Mouse (Mus musculus): Measurements from ENCODE around the gene Tmem117. TPM values are rescaled to one million over a fixed set of nuclear protein-coding genes. Genes with fewer than 3 reads are reported as not detected.

Gene Tmem117
- total and polyA plus RNA-seq, 2 experiments from 2014 or later, result 19.1 to 20.4 TPM

DNA sequence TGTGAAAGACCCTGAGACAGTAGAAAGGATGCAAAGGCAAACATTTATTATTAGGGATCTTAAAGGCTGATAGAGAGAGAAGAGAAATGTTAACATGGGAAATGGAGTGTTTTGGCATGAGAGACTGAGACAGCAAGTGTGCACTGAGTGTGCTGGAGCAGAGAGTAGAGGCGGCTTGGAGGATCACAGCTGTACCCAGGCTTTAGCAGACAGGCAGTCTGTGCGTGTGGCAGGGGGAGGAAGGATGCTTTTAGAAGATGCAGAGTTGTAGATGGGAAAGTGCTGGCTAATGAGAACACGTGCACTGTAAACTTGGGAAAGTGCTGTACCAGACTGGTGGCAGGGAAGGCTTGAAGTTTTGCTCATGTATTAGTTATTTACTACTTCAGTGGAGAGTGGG lies 301.7 kb downstream of the Tmem117 start:
- Histone ChIP-seq H3K36me3 (ENCODE audit: insufficient read depth, low read length) (no peaks in the 10 kb centered on the region), H3K4me3 (ENCODE audit: low read depth, low read length) (no peak overlapping the region), H3K4me2 (ENCODE audit: low read depth, low read length, poor library complexity, severe bottlenecking) (no peak overlapping the region), H3K27ac (ENCODE audit: low read depth, low read length) (no peak overlapping the region), H3K27me3 (ENCODE audit: insufficient read depth, low read length) (no peaks in the 10 kb centered on the region), H3K4me1 (ENCODE audit: insufficient read depth, low read length) (no peaks in the 10 kb centered on the region), H3K9me3 (ENCODE audit: low read length) (no peaks in the 10 kb centered on the region), H3K9ac (replicated peaks; ENCODE audit: low read length, poor library complexity, severe bottlenecking) (no peak overlapping the region)
- 40% methylated on average over 3 of the region's 3 CpGs for WGBS
- TF ChIP-seq CTCF (IDR thresholded peaks at IDR 0.05), result no peak
- ATAC-seq (ENCODE audit: low FRiP score), result no peak
- no peak for DNase-seq (ENCODE audit: low spot score)

- H3K27me3 ChIP-seq (ENCODE audit: insufficient read depth, low read length), result no peaks in the 10 kb centered on the region
- no peaks in the 10 kb centered on the region for H3K4me1 ChIP-seq (ENCODE audit: insufficient read depth, low read length)
- H3K4me2 ChIP-seq (ENCODE audit: low read depth, low read length, poor library complexity, severe bottlenecking), result no peak overlapping the region
- 60% methylated on average over 4 of the region's 4 CpGs for WGBS
- ATAC-seq (ENCODE audit: low FRiP score) (no peak), DNase-seq (ENCODE audit: low spot score) (no peak)
- no peaks in the 10 kb centered on the region for H3K9me3 ChIP-seq (ENCODE audit: low read length)
- H3K36me3 ChIP-seq (ENCODE audit: insufficient read depth, low read length), result no peaks in the 10 kb centered on the region
- H3K27ac ChIP-seq (ENCODE audit: low read depth, low read length), result no peak overlapping the region
- no peak overlapping the region for H3K4me3 ChIP-seq (ENCODE audit: low read depth, low read length)
- no peak overlapping the region for H3K9ac ChIP-seq (replicated peaks; ENCODE audit: low read length, poor library complexity, severe bottlenecking)
- TF ChIP-seq CTCF (IDR thresholded peaks at IDR 0.05), result no peak
These were observed 304.0 kb downstream of the Tmem117 start for GRCm38 (mm10) chr15:94933044-94933443.

- no peaks in the 10 kb centered on the region for H3K4me1 ChIP-seq (ENCODE audit: insufficient read depth, low read length)
- no peak for TF ChIP-seq CTCF (IDR thresholded peaks at IDR 0.05)
- 36% methylated on average over 3 of the region's 3 CpGs for WGBS
- no peak overlapping the region for H3K9ac ChIP-seq (replicated peaks; ENCODE audit: low read length, poor library complexity, severe bottlenecking)
- DNase-seq (ENCODE audit: low spot score) (peak; percentile 57), ATAC-seq (ENCODE audit: low FRiP score) (no peak)
- no peak overlapping the region for H3K27ac ChIP-seq (ENCODE audit: low read depth, low read length)
- H3K9me3 ChIP-seq (ENCODE audit: low read length), result no peaks in the 10 kb centered on the region
- no peaks in the 10 kb centered on the region for H3K36me3 ChIP-seq (ENCODE audit: insufficient read depth, low read length)
- no peak overlapping the region for H3K4me2 ChIP-seq (ENCODE audit: low read depth, low read length, poor library complexity, severe bottlenecking)
- H3K27me3 ChIP-seq (ENCODE audit: insufficient read depth, low read length), result no peaks in the 10 kb centered on the region
- no peak overlapping the region for H3K4me3 ChIP-seq (ENCODE audit: low read depth, low read length)
These were observed 304.4 kb downstream of the Tmem117 start for GRCm38 (mm10) chr15:94933480-94933879.

GRCm38 (mm10) chr15:94941954-94942353 lies 312.9 kb downstream of the Tmem117 start:
- no peak for TF ChIP-seq CTCF (IDR thresholded peaks at IDR 0.05)
- WGBS, result 92% methylated on average over 3 of the region's 3 CpGs

DNA sequence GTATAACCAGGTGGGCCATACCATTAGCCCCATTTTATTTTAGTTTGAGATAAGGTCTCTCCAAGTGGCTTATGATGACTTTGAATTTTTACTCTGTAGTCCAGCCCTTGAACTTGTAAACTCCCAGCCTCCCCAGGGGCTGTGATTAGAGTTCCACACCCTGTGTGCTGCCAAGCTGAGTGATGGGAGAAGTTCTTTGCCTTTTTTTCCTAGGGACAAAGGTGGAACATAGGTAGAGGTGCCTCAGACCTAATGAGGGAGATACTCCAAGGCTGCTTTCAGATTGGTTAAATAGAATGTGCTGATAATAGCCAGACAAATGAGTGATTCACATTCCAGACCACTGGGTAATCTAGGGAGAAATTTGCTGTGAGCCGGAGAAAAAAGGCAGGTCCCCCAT lies 313.4 kb downstream of the Tmem117 start:
- Histone ChIP-seq H3K27me3 (ENCODE audit: insufficient read depth, low read length) (no peaks in the 10 kb centered on the region), H3K4me1 (ENCODE audit: insufficient read depth, low read length) (no peaks in the 10 kb centered on the region), H3K36me3 (ENCODE audit: insufficient read depth, low read length) (no peaks in the 10 kb centered on the region), H3K4me3 (ENCODE audit: low read depth, low read length) (no peak overlapping the region), H3K9me3 (ENCODE audit: low read length) (no peaks in the 10 kb centered on the region), H3K27ac (ENCODE audit: low read depth, low read length) (no peak overlapping the region), H3K4me2 (ENCODE audit: low read depth, low read length, poor library complexity, severe bottlenecking) (no peak overlapping the region), H3K9ac (replicated peaks; ENCODE audit: low read length, poor library complexity, severe bottlenecking) (no peak overlapping the region)
- DNase-seq (ENCODE audit: low spot score) (no peak), ATAC-seq (ENCODE audit: low FRiP score) (no peak)
- no peak for TF ChIP-seq CTCF (IDR thresholded peaks at IDR 0.05)
- 27% methylated on average over 1 of the region's 1 CpGs for WGBS

More at GRCm38 (mm10) chr15:94941954-94942353, 312.9 kb downstream of the Tmem117 start:
- no peaks in the 10 kb centered on the region for H3K4me1 ChIP-seq (ENCODE audit: insufficient read depth, low read length)
- H3K4me2 ChIP-seq (ENCODE audit: low read depth, low read length, poor library complexity, severe bottlenecking), result no peak overlapping the region
- H3K36me3 ChIP-seq (ENCODE audit: insufficient read depth, low read length), result no peaks in the 10 kb centered on the region
- DNase-seq (ENCODE audit: low spot score) (no peak), ATAC-seq (ENCODE audit: low FRiP score) (no peak)
- H3K9ac ChIP-seq (replicated peaks; ENCODE audit: low read length, poor library complexity, severe bottlenecking), result no peak overlapping the region
- no peaks in the 10 kb centered on the region for H3K27me3 ChIP-seq (ENCODE audit: insufficient read depth, low read length)
- no peak overlapping the region for H3K27ac ChIP-seq (ENCODE audit: low read depth, low read length)
- no peaks in the 10 kb centered on the region for H3K9me3 ChIP-seq (ENCODE audit: low read length)
- no peak overlapping the region for H3K4me3 ChIP-seq (ENCODE audit: low read depth, low read length)

DNA sequence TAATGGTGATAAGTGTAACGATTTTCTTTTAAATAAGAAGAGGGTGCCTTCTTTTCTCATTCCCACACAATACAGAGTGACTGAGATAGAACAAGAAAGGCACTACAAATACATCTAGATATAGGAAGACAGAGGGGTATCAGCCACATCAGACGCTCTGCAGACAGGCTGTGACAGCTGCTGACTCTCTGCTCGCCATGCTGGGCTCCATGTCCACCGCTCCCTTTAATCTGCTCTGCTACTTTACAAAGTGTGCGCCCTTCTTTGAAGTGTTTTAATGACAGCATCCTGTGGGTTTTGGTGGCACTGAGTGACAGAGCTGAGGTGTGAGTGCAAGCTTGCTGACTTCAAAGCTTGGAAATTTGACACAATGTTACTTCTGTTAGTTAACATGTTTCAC lies 314.9 kb downstream of the Tmem117 start:
- ATAC-seq (ENCODE audit: low FRiP score), result no peak

More for the DNA sequence above, 314.9 kb downstream of the Tmem117 start:
- no peaks in the 10 kb centered on the region for H3K4me1 ChIP-seq (ENCODE audit: insufficient read depth, low read length)
- no peak for DNase-seq (ENCODE audit: low spot score)
- no peak overlapping the region for H3K4me2 ChIP-seq (ENCODE audit: low read depth, low read length, poor library complexity, severe bottlenecking)
- no peak overlapping the region for H3K4me3 ChIP-seq (ENCODE audit: low read depth, low read length)
- H3K9me3 ChIP-seq (ENCODE audit: low read length), result no peaks in the 10 kb centered on the region
- no peaks in the 10 kb centered on the region for H3K27me3 ChIP-seq (ENCODE audit: insufficient read depth, low read length)
- H3K27ac ChIP-seq (ENCODE audit: low read depth, low read length), result no peak overlapping the region
- H3K36me3 ChIP-seq (ENCODE audit: insufficient read depth, low read length), result no peaks in the 10 kb centered on the region
- WGBS, result 57% methylated on average over 5 of the region's 5 CpGs
- no peak overlapping the region for H3K9ac ChIP-seq (replicated peaks; ENCODE audit: low read length, poor library complexity, severe bottlenecking)
- no peak for TF ChIP-seq CTCF (IDR thresholded peaks at IDR 0.05)

Measured in midbrain, postnatal 0 days (tissue).